ENCODE assay signal across 23 mouse cellular contexts in the genomic region with DNA sequence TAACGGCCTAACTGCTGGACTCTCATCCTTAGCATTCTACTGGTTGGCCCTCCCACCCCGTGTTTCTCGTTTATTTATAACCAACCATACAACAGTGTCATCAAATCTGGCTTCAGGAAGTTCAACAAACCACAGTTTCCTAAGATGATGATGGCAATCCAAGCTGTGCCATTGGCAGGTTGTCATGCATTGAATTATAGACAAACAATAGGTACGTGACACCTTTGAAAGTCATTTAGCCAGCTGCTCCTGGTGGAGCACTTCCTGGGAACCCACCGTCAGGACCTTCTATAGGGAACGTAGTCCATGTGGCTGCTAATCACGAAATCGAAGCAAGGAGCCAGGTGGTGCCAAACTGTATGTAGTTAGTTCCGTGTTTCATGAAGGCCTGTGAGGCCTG.
DNase-seq lines count a peak whose midpoint lies in the region; ATAC-seq lines count a peak whose summit lies in the region.
"Had no signal": no experiment of that assay in that cellular context is flagged by ENCODE, and none has a peak within 500 bp of the region (broad histone marks: within the 10 kb centered on the region; RNA-seq: fewer than 3 reads in every experiment).

No protein-coding gene starts in this region.

- no peak overlapping the region for H3K4me3 ChIP-seq in heart, embryonic 11.5 days (ENCODE audit: low read depth, low read length)
- H3K4me3 ChIP-seq in kidney, embryonic 16.5 days (ENCODE audit: low read length) = no peak overlapping the region
- no peak overlapping the region for H3K4me3 ChIP-seq in forebrain, embryonic 11.5 days (ENCODE audit: low read depth, low read length)
- H3K4me3 ChIP-seq: embryonic facial prominence, embryonic 10.5 days; limb, embryonic 10.5 days; midbrain, embryonic 12.5 days had no signal

- no peak for ATAC-seq in heart, embryonic 11.5 days (replicated peaks; ENCODE audit: insufficient number of reproducible peaks, low FRiP score, low TSS enrichment)
- no peak for ATAC-seq in kidney, embryonic 16.5 days (ENCODE audit: low FRiP score, low TSS enrichment)
- no peak for ATAC-seq in forebrain, embryonic 11.5 days (replicated peaks; ENCODE audit: low FRiP score)
- ATAC-seq: forebrain, embryonic 16.5 days; hindbrain, postnatal 0 days; intestine, embryonic 16.5 days; Patski had no signal

- DNase-seq in heart, adult 11 months = peak; percentile 98
- peak; percentile 30 for DNase-seq in kidney, postnatal 14 days
- DNase-seq in heart, adult 8-10 months (ENCODE audit: low spot score) = peak; percentile 81
- DNase-seq in heart, postnatal 25 days (ENCODE audit: low spot score) = peak; percentile 33
- DNase-seq in forebrain, embryonic 11.5 days (ENCODE audit: low spot score) = no peak
- DNase-seq in urinary bladder, postnatal 10 days (ENCODE audit: low spot score) = no peak
- DNase-seq: adrenal gland, adult 2 months; B cell, adult 2 months; cerebellum, adult 11-12 months; cerebellum, postnatal 10 days; lung, postnatal 14 days; spleen, adult 18-20 months had no signal

- no peak overlapping the region for H3K4me2 ChIP-seq in heart, embryonic 11.5 days
- H3K4me2 ChIP-seq in kidney, embryonic 16.5 days (replicated peaks; ENCODE audit: low read depth, low read length) = no peak overlapping the region
- no peak overlapping the region for H3K4me2 ChIP-seq in forebrain, embryonic 11.5 days (ENCODE audit: low read depth, low read length, severe bottlenecking)
- H3K4me2 ChIP-seq: midbrain, embryonic 12.5 days had no signal

- no peak overlapping the region for H3K9ac ChIP-seq in heart, embryonic 11.5 days (ENCODE audit: low read depth, low read length)
- H3K9ac ChIP-seq in kidney, embryonic 16.5 days (replicated peaks; ENCODE audit: low read length) = no peak overlapping the region
- no peak overlapping the region for H3K9ac ChIP-seq in forebrain, embryonic 11.5 days (ENCODE audit: low read length)
- H3K9ac ChIP-seq: midbrain, embryonic 12.5 days had no signal

- intact Hi-C loops in heart, postnatal 25 days (cut with DNase I) = no loop called here

- H3K9me3 ChIP-seq in heart, embryonic 11.5 days (replicated peaks; ENCODE audit: control insufficient read depth, low read length) = no peaks in the 10 kb centered on the region
- no peaks in the 10 kb centered on the region for H3K9me3 ChIP-seq in kidney, embryonic 16.5 days (ENCODE audit: low read length)
- H3K9me3 ChIP-seq in forebrain, embryonic 11.5 days (ENCODE audit: control insufficient read depth, low read length) = no peaks in the 10 kb centered on the region
- H3K9me3 ChIP-seq: embryonic facial prominence, embryonic 10.5 days; G1E; limb, embryonic 10.5 days; midbrain, embryonic 12.5 days had no signal

- H3K4me1 ChIP-seq in heart, embryonic 11.5 days (ENCODE audit: control insufficient read depth, insufficient read depth, low read length) = 0 out of 2 replicates have a peak, but pooled peaks cover 2% of the 10 kb centered on the region
- H3K4me1 ChIP-seq in kidney, embryonic 16.5 days (ENCODE audit: insufficient read depth, low read length) = no peaks in the 10 kb centered on the region
- H3K4me1 ChIP-seq in forebrain, embryonic 11.5 days (replicated peaks; ENCODE audit: control insufficient read depth, insufficient read depth, low read length) = no peaks in the 10 kb centered on the region
- H3K4me1 ChIP-seq: embryonic facial prominence, embryonic 10.5 days; limb, embryonic 10.5 days; midbrain, embryonic 12.5 days had no signal

- H3K27ac ChIP-seq in heart, embryonic 11.5 days (ENCODE audit: low read depth, low read length) = no peak overlapping the region
- H3K27ac ChIP-seq in kidney, embryonic 16.5 days (ENCODE audit: low read length) = no peak overlapping the region
- no peak overlapping the region for H3K27ac ChIP-seq in forebrain, embryonic 11.5 days (ENCODE audit: low read depth, low read length)
- H3K27ac ChIP-seq: embryonic facial prominence, embryonic 10.5 days; hindbrain, postnatal 0 days; limb, embryonic 10.5 days; midbrain, embryonic 12.5 days had no signal

- H3K27me3 ChIP-seq in heart, embryonic 11.5 days (ENCODE audit: control insufficient read depth, insufficient read depth, low read length) = no peaks in the 10 kb centered on the region
- no peaks in the 10 kb centered on the region for H3K27me3 ChIP-seq in kidney, embryonic 16.5 days (ENCODE audit: insufficient read depth, low read length)
- no peaks in the 10 kb centered on the region for H3K27me3 ChIP-seq in forebrain, embryonic 11.5 days (ENCODE audit: control insufficient read depth, insufficient read depth, low read length)
- H3K27me3 ChIP-seq: CH12.LX; midbrain, embryonic 12.5 days; Patski had no signal

- no peaks in the 10 kb centered on the region for H3K36me3 ChIP-seq in heart, embryonic 11.5 days (ENCODE audit: control insufficient read depth, insufficient read depth, low read length)
- H3K36me3 ChIP-seq in kidney, embryonic 16.5 days (ENCODE audit: insufficient read depth, low read length) = no peaks in the 10 kb centered on the region
- H3K36me3 ChIP-seq in forebrain, embryonic 11.5 days (ENCODE audit: control insufficient read depth, insufficient read depth, low read length) = no peaks in the 10 kb centered on the region
- H3K36me3 ChIP-seq: embryonic facial prominence, embryonic 10.5 days; limb, embryonic 10.5 days; midbrain, embryonic 12.5 days had no signal

- WGBS in heart, embryonic 11.5 days (ENCODE audit: insufficient replicate concordance) = 81% methylated on average over 9 of the region's 9 CpGs
- WGBS in kidney, embryonic 16.5 days = 82% methylated on average over 9 of the region's 9 CpGs
- WGBS in forebrain, embryonic 11.5 days = 92% methylated on average over 9 of the region's 9 CpGs

Comparison
In these comparisons a context has a peak if more than half of its experiments do, and no peak if none do; other contexts are left out.
1. DNase-seq: peak in heart, adult 11 months (single experiment), kidney, postnatal 14 days (single experiment), heart, adult 8-10 months (single experiment) and heart, postnatal 25 days (single experiment); none in forebrain, embryonic 11.5 days (single experiment) and urinary bladder, postnatal 10 days (single experiment).